Mouse (Mus musculus): ENCODE results near the gene 1700008O03Rik.

GRCm38 (mm10) chr7:44310878-44311712 is 74.5 kb downstream of the 1700008O03Rik start:
- TF ChIP-seq GATA1 (IDR thresholded peaks at IDR 0.05; ENCODE audit: borderline replicate concordance, low read length) (no peak), FLI1 (IDR thresholded peaks at IDR 0.05; ENCODE audit: low read length) (no peak)

All from megakaryocyte, embryonic 14.5 days (primary cell).